Mouse (Mus musculus) neural tube, embryonic 15.5 days (tissue): ENCODE results near the gene Tada2a. TPM values are rescaled to one million over a fixed set of nuclear protein-coding genes. Genes with fewer than 3 reads are reported as not detected.

ENCODE experiments used
- ATAC-seq: fragments of 200-750 bp; cut with Nextera tagmentation; 2 replicates; pipeline ENCODE4 v1.8.0; 2017; ENCODE audit warnings: mild to moderate bottlenecking, moderate TSS enrichment, moderate library complexity; ENCODE audit not compliant: low FRiP score
- H3K27ac ChIP-seq: fragments of 300-500 bp; sonication (generic); replicated peaks from 2 replicates; pipeline ENCODE4 v1.5.1; 2015; ENCODE audit warnings: mild to moderate bottlenecking, inconsistent platforms
- H3K27me3 ChIP-seq: fragments of 300-500 bp; sonication (generic); replicated peaks from 2 replicates; pipeline ENCODE4 v1.6.1; 2015; ENCODE audit warnings: inconsistent platforms
- H3K36me3 ChIP-seq: fragments of 300-500 bp; sonication (generic); 2 replicates; pipeline ENCODE4 v1.6.1; 2015; ENCODE audit warnings: inconsistent platforms
- H3K4me1 ChIP-seq: fragments of 300-500 bp; sonication (generic); 2 replicates; pipeline ENCODE4 v1.6.1; 2015; ENCODE audit warnings: inconsistent platforms
- H3K4me2 ChIP-seq: fragments of 300-500 bp; sonication (generic); 2 replicates; pipeline ENCODE4 v1.6.1; 2015; ENCODE audit warnings: inconsistent platforms, mild to moderate bottlenecking, moderate library complexity
- H3K4me3 ChIP-seq: fragments of 300-500 bp; sonication (generic); replicated peaks from 2 replicates; pipeline ENCODE4 v1.5.1; 2015; ENCODE audit warnings: mild to moderate bottlenecking, inconsistent platforms
- H3K9ac ChIP-seq: fragments of 300-500 bp; sonication (generic); replicated peaks from 2 replicates; pipeline ENCODE4 v1.6.1; 2015; ENCODE audit warnings: mild to moderate bottlenecking, inconsistent platforms
- H3K9me3 ChIP-seq: fragments of 300-500 bp; sonication (generic); replicated peaks from 2 replicates; pipeline ENCODE4 v1.6.1; 2016; ENCODE audit warnings: inconsistent platforms
- WGBS: fragments of 180-500 bp; shearing (Covaris S2); methylation state at CpG from one replicate; pipeline ENCODE4 v1.1.7; 2015; ENCODE audit warnings: mixed read lengths; 5-methylcytosine and 5-hydroxymethylcytosine counted together
- polyA plus RNA-seq: library from polyadenylated mRNA; unstranded; fragments of >200 nt; fragmentation: Nextera tagmentation; extraction: Ambion mirVana; gene quantifications from 2 replicates; pipeline ENCODE4 v1.2.1, GENCODE M21; 2015

Tada2a gene
- polyA plus RNA-seq, 1 experiment from 2014 or later: 27.1 TPM

- H3K27me3 ChIP-seq: no peaks in the 10 kb centered on the region
- no peaks in the 10 kb centered on the region for H3K4me1 ChIP-seq
- H3K9me3 ChIP-seq: no peaks in the 10 kb centered on the region
- no peak overlapping the region for H3K4me2 ChIP-seq
- H3K27ac ChIP-seq: no peak overlapping the region
- no peak for ATAC-seq
- H3K9ac ChIP-seq: no peak overlapping the region
- WGBS: 89% methylated on average over 6 of the region's 6 CpGs
- peaks cover 84% of the 10 kb centered on the region for H3K36me3 ChIP-seq
- no peak overlapping the region for H3K4me3 ChIP-seq
Measured at GRCm38 (mm10) chr11:84104036-84104435, 25.4 kb downstream of the Tada2a start.

- Histone ChIP-seq H3K27ac (no peak overlapping the region), H3K27me3 (no peaks in the 10 kb centered on the region), H3K4me2 (no peak overlapping the region), H3K4me3 (no peak overlapping the region), H3K9me3 (no peaks in the 10 kb centered on the region), H3K4me1 (no peaks in the 10 kb centered on the region), H3K9ac (no peak overlapping the region), H3K36me3 (peaks cover 72% of the 10 kb centered on the region)
- ATAC-seq: no peak
Measured at GRCm38 (mm10) chr11:84101182-84101581, 28.2 kb downstream of the Tada2a start.

DNA sequence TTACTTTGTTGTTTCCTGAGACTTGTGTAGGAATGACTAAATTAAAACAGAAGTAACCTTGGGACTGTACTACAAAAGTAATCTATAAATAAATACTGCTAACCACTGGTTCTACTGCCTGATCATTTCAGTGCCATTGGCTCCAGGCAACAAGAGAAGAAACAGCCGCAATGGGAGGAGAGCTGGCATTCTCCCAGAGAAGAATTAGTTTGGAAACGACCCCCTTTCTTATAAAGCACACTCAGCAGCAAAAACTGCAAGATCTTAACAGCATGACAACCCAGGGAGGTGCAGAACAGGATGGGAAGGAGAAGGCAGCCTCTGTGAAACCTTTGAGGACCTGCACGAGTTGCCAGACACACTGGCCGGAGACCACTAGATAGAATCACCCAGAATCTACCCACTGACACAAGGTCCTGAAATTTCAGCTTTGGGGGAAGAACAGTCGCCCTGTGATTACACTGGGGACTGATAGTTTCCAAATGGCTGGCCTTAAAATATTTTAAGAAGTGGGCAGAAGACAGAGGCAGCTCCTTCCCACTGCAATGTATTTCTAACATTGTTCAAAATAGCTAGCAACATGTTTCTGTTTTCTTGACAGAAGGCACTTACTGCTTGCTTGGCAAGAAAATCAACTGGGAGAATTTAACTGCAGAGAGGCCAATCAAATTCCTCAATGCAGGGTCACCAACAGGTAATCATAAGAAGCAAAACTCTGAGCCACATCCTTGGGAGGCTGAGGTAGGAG is 32.0 kb downstream of the Tada2a start:
- no peak for ATAC-seq
- WGBS: 73% methylated on average over 5 of the region's 5 CpGs
- H3K4me3 ChIP-seq: no peak overlapping the region
- no peak overlapping the region for H3K27ac ChIP-seq
- H3K4me1 ChIP-seq: no peaks in the 10 kb centered on the region
- no peaks in the 10 kb centered on the region for H3K9me3 ChIP-seq
- no peak overlapping the region for H3K9ac ChIP-seq
- peaks cover 42% of the 10 kb centered on the region for H3K36me3 ChIP-seq
- no peaks in the 10 kb centered on the region for H3K27me3 ChIP-seq
- no peak overlapping the region for H3K4me2 ChIP-seq

DNA sequence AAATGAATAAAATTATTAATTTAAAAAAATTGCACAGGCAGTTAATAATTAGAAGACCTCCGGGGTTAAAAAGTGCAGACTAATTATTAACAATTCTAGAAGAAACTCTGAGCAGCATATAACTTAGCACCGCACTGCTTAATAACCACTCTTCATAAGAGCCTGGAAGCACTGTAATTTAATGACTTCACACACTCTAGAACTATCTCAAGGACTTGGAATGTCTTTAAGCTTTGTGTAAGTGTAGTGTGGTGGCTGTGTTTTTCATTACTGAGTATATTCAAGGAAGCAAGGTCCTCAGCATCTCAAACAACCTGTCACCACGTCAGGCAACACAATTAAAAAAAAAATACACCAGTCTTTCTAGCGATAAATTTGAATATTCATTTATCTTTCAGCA is 34.3 kb downstream of the Tada2a start:
- H3K36me3 ChIP-seq: peaks cover 31% of the 10 kb centered on the region
- H3K4me1 ChIP-seq: no peaks in the 10 kb centered on the region
- H3K4me3 ChIP-seq: no peak overlapping the region
- WGBS: 89% methylated on average over 4 of the region's 4 CpGs
- no peak overlapping the region for H3K27ac ChIP-seq
- no peaks in the 10 kb centered on the region for H3K27me3 ChIP-seq
- H3K9ac ChIP-seq: no peak overlapping the region
- no peak overlapping the region for H3K4me2 ChIP-seq
- no peak for ATAC-seq
- no peaks in the 10 kb centered on the region for H3K9me3 ChIP-seq

- H3K36me3 ChIP-seq: peaks cover 35% of the 10 kb centered on the region
- no peaks in the 10 kb centered on the region for H3K4me1 ChIP-seq
- H3K9ac ChIP-seq: no peak overlapping the region
- no peaks in the 10 kb centered on the region for H3K27me3 ChIP-seq
- no peak overlapping the region for H3K27ac ChIP-seq
- no peak for ATAC-seq
- H3K4me3 ChIP-seq: no peak overlapping the region
- H3K9me3 ChIP-seq: no peaks in the 10 kb centered on the region
- no peak overlapping the region for H3K4me2 ChIP-seq
- WGBS: 90% methylated on average over 8 of the region's 8 CpGs
Measured at GRCm38 (mm10) chr11:84090572-84090971, 38.8 kb downstream of the Tada2a start.

GRCm38 (mm10) chr11:84081901-84082300 is 47.5 kb downstream of the Tada2a start:
- 65% methylated on average over 5 of the region's 5 CpGs for WGBS
- ATAC-seq: no peak
- no peaks in the 10 kb centered on the region for H3K27me3 ChIP-seq
- no peak overlapping the region for H3K4me3 ChIP-seq
- no peak overlapping the region for H3K4me2 ChIP-seq
- peaks cover 41% of the 10 kb centered on the region for H3K36me3 ChIP-seq
- H3K27ac ChIP-seq: no peak overlapping the region
- no peak overlapping the region for H3K9ac ChIP-seq
- no peaks in the 10 kb centered on the region for H3K9me3 ChIP-seq
- no peaks in the 10 kb centered on the region for H3K4me1 ChIP-seq

- no peaks in the 10 kb centered on the region for H3K27me3 ChIP-seq
- no peaks in the 10 kb centered on the region for H3K4me1 ChIP-seq
- no peak overlapping the region for H3K4me3 ChIP-seq
- H3K9ac ChIP-seq: no peak overlapping the region
- H3K36me3 ChIP-seq: peaks cover 41% of the 10 kb centered on the region
- no peak for ATAC-seq
- no peak overlapping the region for H3K4me2 ChIP-seq
- 95% methylated on average over 3 of the region's 3 CpGs for WGBS
- no peak overlapping the region for H3K27ac ChIP-seq
- H3K9me3 ChIP-seq: no peaks in the 10 kb centered on the region
Measured at GRCm38 (mm10) chr11:84080327-84080726, 49.1 kb downstream of the Tada2a start.

DNA sequence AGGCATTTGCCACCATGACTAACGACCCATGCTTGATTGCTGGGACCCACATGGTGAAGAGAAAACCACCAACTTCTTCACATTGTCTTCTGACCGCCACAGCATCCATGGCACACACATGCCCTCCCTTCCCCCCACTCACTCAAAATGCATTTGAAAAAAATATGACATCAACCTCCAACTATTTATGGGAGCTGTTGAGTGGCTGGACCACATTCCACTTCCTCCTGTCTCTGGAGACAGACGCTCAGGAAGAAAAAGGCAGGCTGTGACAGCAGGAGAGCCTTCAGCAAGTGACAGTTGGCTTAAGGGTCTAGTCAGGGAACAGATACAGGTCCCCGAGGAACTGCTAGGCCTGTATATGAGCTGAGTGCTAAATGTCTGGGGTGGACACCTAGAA is 49.5 kb downstream of the Tada2a start:
- no peaks in the 10 kb centered on the region for H3K4me1 ChIP-seq
- no peak for ATAC-seq
- no peak overlapping the region for H3K4me3 ChIP-seq
- no peak overlapping the region for H3K27ac ChIP-seq
- no peaks in the 10 kb centered on the region for H3K9me3 ChIP-seq
- peaks cover 41% of the 10 kb centered on the region for H3K36me3 ChIP-seq
- no peak overlapping the region for H3K4me2 ChIP-seq
- H3K9ac ChIP-seq: no peak overlapping the region
- H3K27me3 ChIP-seq: no peaks in the 10 kb centered on the region
- WGBS: 75% methylated on average over 4 of the region's 4 CpGs

- WGBS: 94% methylated on average over 11 of the region's 11 CpGs
Measured at GRCm38 (mm10) chr11:84079361-84079760, 50.0 kb downstream of the Tada2a start.

GRCm38 (mm10) chr11:84078601-84079000 is 50.8 kb downstream of the Tada2a start:
- Histone ChIP-seq H3K27me3 (no peaks in the 10 kb centered on the region), H3K27ac (no peak overlapping the region), H3K9ac (no peak overlapping the region), H3K36me3 (peaks cover 41% of the 10 kb centered on the region), H3K9me3 (no peaks in the 10 kb centered on the region), H3K4me1 (no peaks in the 10 kb centered on the region), H3K4me3 (no peak overlapping the region), H3K4me2 (no peak overlapping the region)
- no peak for ATAC-seq
- 84% methylated on average over 9 of the region's 9 CpGs for WGBS

More at GRCm38 (mm10) chr11:84079361-84079760, 50.0 kb downstream of the Tada2a start:
- no peaks in the 10 kb centered on the region for H3K4me1 ChIP-seq
- ATAC-seq: no peak
- H3K36me3 ChIP-seq: peaks cover 41% of the 10 kb centered on the region
- H3K27me3 ChIP-seq: no peaks in the 10 kb centered on the region
- no peak overlapping the region for H3K9ac ChIP-seq
- no peak overlapping the region for H3K4me3 ChIP-seq
- no peak overlapping the region for H3K27ac ChIP-seq
- no peak overlapping the region for H3K4me2 ChIP-seq
- no peaks in the 10 kb centered on the region for H3K9me3 ChIP-seq

- no peaks in the 10 kb centered on the region for H3K9me3 ChIP-seq
- no peak overlapping the region for H3K9ac ChIP-seq
- H3K4me2 ChIP-seq: no peak overlapping the region
- 75% methylated on average over 2 of the region's 2 CpGs for WGBS
- no peaks in the 10 kb centered on the region for H3K27me3 ChIP-seq
- no peak overlapping the region for H3K27ac ChIP-seq
- ATAC-seq: no peak
- no peak overlapping the region for H3K4me3 ChIP-seq
- H3K36me3 ChIP-seq: peaks cover 32% of the 10 kb centered on the region
- no peaks in the 10 kb centered on the region for H3K4me1 ChIP-seq
Measured at GRCm38 (mm10) chr11:84077008-84077407, 52.4 kb downstream of the Tada2a start.

DNA sequence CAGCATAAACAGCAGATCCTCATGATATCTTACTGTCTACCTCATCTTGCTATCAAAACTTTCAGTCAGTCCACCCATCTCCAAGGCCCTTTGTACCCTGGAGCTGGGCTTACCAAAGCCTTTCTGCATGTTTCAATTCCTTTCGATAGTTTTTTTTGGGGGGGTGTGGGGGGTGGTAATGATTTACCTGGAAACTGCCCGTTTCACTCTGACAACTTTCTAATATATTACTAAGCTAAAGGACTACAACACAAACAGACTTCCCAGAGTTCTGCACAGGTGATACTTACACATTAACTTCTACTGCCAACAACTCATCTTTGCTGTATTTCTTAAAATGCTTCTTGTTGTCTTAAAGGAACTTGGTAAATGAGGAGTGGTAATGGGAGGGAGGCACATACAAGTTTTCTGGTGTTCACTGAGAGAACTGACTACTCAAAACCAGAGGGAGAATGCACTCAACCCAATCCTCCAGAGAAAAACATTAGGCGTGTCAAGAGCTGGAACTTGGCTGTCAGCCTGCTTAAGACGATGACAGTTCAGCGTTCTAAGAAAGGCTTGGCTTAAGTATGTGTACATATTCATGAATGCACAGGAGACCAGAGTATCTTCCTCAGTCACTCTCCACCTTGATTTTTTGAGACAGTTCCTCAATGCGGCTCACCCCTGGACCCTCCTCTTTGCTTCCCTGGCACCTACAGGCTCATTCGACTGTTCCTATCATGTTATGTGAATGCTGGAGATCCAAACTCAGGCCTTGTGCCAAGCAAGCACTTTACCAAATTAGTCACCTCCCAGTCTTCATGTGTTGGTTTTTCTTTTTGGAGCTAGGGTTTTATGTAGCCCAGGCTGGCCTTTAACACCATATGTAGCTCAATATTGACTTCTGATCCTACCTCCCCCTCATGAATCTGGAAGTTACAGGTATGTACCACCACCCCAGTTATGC is 55.3 kb downstream of the Tada2a start:
- Histone ChIP-seq H3K36me3 (peaks cover 12% of the 10 kb centered on the region), H3K27me3 (peaks cover 7% of the 10 kb centered on the region), H3K4me3 (no peak overlapping the region), H3K27ac (no peak overlapping the region), H3K9me3 (no peaks in the 10 kb centered on the region), H3K9ac (no peak overlapping the region), H3K4me2 (no peak overlapping the region), H3K4me1 (0 out of 2 replicates have a peak, but pooled peaks cover under 1% of the 10 kb centered on the region)
- WGBS: 82% methylated on average over 7 of the region's 7 CpGs
- no peak for ATAC-seq
